Mouse (Mus musculus) inflammation-experienced regulatory T-cells, adult 6 months (primary cell): ENCODE data around the gene Sept9. TPM values are rescaled to one million over a fixed set of nuclear protein-coding genes. Genes with fewer than 3 reads are reported as not detected.
A peak's percentile ranks its signal among the peaks of the same experiment; 100 is the strongest.

Experiments used
- ATAC-seq: one replicate; pipeline ENCODE4 v1.8.0; 2017
- polyA plus RNA-seq, 3 experiments: library from polyadenylated mRNA; unstranded; fragments of 100-300 nt; shearing (Covaris generic); gene quantifications; one replicate each; pipeline ENCODE4 v1.2.1; 2017

Sept9 gene
- polyA plus RNA-seq, 3 experiments from 2014 or later: 313 to 340 (median 332) TPM

DNA sequence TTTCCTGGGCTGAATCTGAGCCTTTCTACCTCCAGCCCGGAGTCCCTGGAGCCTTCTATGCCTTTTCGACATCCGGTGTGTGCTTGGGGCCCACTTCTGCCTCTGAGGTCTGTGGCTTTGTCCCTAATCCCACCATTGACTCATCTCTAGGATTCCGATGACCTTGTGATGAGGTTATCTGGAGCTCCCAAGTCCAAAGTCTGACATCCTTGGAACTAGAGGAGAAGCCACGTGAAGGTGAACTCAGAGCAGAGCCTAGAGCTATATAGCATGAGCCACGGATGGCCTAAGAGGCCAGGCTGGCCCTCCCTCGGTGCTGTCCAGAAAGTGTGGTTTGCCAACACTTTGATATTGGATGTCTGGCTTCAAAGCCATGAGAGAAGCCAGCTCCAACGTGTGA, 23.4 kb downstream of the Sept9 start:
- no peak for ATAC-seq

DNA sequence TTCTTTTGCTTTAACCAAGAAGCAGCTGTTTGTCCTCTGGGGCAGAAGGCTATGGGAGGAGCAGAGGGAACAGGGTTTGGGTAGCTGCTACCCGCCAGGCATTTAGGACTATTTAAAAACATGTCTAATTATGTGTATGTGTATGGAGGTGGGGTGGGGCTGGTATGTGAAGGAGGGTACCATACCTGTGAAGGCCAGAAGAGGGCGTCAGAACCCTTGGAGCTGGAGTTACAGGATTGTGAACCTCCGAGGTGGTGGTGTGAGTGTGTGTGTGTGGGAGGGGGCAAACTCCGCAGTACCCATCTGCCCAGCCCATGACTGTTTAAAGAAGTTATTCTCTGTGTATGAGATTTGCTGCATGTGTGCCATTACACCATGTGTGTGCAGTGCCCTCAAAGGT, 25.3 kb downstream of the Sept9 start:
- no peak for ATAC-seq

DNA sequence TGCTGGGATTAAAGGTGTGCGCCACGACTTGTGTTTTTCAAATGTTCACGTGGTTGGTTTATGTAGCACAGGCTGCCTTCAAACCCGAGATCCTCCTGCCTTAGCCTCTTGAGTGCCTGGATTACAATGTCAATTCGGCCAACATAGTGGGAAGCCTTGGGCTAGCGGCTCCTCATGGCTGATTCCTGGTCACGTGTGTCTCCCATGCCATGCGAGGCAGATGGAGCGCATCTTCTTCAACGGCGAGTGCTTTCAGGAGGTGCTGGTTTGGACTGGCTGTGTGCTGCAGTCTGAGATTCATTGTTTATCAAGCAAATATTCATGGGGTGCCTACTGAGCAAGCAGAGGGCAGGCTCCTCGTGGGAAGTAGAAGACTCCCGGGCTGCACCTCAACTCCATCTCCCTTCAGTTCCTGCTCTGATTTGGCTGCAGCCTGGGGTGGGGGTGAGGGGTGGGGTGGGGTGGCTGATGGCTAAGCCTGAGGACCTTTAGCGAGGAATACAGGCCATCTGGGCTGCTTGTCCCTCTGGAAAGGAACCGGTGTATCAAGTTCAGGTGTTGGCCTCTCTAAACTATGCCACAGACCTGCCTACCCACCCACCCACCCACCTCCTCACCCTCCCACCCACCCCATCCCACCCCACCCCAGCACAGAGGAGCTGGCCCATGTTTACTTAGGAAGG, 26.2 kb downstream of the Sept9 start:
- ATAC-seq: no peak

DNA sequence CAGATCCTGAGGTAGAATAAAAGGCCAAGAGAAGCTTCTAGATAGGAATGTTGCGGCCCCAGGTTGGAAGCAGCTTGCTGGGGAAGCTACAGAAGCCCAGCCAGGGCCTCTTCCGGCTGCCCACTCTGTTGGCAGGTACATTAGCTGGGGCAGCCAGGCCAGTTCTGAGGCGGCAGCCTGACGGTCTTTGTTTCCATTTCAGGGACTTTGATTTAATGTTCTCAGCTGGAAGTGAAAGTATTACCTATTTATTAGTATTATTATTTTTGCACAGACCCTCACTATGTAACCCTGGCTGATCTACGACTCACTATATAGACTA, 26.7 kb downstream of the Sept9 start:
- no peak for ATAC-seq

DNA sequence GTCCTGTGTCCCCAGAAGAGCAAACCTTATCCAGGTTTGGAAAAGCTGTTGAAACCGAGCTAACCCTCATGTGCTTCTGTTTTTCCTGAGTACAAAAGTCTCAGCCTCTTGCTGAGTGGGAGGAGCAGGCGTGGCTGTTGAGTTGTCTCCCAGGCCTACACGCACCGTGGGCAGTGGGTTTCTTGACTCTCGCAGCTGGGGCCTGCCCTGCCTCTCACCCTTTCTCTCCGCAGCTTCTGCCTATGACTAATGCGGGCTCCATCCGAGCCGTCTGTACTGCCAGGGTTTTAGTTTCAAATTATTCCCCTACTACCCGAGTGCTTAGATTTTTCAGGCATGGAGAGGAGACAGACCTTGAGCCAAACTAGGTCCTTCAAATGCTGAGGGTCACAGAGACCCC, 28.7 kb downstream of the Sept9 start:
- ATAC-seq: no peak

DNA sequence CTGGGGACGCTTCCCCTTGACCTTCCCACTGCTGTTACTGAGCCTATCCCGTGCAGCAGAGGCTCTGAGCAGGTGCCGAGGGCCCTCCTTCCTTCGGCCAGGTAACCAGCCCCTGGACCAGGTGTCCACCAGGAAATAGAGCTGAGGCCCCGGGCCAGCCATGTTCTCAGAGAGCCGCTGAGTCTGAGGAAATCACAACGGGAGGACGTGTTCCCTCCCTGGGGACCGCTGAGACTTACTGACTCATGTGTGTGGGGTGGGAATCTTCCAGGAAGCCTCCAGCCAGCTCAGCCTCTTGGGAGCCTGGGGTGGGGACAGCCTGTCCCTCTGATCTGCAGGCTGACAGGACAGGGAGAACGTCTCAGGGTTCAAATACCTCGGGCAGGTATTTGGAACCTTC, 32.1 kb downstream of the Sept9 start:
- no peak for ATAC-seq

DNA sequence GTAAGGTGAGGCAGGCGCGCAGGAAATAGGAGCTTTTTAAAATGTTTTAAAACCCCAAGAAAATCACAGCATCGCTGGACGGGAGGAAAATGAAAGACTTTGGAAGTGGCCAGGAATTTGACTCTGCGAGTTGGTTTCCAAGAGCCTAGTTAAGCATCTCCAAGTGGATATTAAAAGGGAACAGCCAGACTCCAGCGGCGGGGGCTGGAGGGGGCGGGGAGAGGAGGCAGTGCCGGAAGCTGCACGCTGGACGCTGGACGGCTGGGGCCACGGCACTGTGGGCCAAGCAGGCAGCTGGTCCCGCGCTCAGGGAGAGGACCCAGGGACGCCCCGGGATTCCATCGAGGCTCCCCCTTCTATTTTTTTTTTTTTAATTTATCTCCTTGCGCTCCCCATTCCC, 32.6 kb downstream of the Sept9 start:
- ATAC-seq: no peak

DNA sequence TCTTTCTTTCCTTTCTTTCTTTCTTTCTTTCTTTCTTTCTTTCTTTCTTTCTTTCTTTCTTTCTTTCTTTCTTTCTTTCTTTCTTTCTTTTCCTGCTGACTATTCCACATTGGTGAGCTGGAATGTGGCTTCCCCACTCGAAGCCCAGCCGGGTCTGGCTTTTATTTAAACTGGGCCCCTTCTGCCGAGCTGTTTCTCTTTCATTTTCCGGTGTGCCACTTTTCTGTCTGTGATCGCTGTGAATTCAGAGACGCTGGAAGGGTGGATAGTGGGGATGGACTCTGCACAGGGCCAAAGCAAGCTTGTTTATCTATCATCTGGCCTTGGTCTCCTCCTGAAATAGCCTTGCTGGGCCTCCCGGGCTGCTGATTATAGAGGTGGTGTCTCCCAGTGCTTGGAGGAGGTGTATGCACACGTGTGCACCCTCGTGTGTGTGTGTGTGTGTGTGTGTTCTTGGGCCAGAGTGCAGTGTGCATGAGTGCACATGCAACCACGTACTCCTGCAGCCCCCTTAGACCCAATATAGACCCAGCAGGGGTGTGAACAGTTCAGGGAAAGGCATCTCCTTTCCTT, 33.5 kb downstream of the Sept9 start:
- no peak for ATAC-seq

DNA sequence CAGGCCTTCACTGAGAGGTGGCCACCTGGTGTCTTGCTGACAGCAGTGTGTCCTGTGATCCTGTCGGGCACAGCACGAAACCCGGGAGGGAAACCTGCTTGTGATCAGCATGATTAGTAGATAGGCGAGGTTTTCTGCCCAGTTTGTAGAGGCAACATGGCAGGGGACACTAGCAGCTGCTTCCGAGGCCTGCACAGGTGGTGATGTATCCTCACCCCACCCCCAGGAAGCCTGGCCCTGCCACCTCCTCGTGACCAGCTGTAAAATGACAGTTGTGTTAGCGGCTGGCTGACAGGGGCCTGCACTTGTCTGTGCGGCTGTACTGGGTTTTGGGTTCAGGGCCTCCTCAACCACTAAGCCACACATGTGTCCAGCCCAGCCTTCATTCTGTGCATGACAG, 34.4 kb downstream of the Sept9 start:
- ATAC-seq: no peak

DNA sequence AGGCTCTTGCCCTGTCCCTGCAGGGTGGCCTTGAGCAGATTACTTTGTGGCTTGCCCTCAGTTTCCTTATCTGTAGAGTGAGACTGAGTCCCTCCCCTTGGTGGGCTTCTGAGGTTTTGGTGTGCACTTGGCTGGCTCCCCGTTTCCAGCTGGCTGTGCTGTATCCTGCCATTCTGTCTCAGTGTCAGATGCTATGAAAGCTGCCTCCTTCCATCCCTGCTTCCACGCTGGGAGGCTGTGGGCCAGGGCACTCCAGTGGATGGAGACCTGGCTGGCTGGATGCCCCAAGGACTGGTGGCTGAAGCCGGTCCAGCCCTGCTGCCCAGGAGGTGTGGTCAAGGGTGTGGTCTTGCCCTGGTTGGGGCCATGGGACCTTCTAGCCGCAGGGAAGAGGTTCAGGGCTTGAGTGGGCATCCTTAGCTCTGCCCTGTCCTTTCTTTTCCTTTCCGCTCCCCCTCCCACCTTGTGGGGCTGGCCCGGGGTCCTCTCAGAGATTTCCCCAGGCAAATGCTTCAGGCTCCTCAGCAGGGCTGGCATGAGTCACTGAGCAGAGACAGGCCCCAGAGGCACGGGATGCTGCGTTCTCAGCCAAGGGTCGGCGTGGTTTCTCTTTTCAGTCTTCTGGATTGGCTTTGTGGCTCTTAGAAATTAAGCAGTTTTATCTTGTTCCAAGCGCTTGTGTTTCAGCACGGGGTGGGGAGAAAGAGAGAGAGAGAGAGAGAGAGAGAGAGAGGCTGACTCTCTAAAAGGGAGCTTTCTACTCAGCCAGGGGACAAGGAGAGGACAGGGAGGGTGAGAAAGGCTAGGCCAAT, 35.8 kb downstream of the Sept9 start:
- ATAC-seq: no peak

DNA sequence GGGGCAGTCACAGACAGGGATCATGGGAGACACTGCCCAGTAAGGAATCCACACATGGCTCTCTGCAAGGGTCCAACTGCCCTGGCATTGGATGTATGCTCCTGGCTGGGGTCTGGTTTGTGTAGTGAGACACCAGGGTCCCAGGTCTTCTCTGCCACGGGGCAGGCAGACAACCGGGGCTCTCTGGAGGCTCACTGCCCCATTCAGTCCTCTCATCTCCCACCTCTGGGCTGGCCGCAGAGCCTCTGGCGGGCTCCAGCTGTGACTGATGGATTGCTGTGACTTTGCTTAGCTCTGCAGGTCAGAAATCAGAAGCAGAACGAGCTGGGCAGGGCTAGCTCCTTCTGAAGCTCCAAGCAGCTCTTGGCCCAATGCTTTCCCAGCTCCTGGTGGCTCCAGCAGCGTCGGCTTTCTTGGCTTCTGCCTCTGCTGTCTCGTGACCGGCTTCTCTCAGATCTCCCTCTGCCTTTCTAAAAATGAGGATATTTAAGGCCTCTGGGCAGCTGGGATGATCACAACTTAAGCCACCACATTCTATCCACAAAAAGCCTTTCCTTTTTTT, 36.5 kb downstream of the Sept9 start:
- ATAC-seq: no peak

DNA sequence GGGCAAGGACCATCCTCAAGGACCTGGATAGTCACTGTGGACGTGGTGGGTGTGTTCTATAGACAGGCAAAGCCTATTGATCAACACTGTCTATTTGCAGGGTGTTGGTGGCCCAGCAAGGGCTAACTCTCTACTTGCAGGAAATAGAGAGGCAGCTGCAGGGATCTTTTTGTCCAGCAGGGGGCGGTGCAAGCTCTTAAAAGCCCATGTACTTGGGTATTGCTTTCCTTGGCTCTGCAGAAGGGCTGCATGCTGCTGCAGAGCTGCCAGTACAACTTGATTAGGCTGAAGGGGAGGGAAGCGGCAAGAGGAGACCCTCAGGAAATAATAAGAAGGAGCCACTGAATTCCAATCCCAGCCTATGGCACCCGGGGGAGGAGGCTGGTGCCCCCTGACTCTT, 38.7 kb downstream of the Sept9 start:
- ATAC-seq: peak; percentile 47

DNA sequence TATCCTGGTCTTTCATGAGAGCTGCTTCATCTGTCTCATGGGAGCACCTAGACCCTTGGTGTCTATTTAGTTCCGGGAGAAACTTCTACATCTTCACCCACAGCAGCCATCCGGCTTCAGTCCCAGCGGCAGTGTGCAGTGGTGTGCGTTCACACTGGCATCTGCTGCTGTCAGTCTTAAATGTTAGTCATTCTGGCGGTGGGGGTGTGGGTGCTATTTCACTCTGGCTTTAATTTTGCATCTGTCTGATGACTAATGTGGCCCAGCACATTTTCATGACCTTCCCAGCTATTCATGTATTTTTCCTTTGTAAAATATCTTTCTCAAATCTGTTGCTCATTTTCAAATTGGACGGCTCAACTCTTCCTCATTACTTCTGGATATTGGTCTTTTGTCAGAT, 40.2 kb downstream of the Sept9 start:
- ATAC-seq: no peak

DNA sequence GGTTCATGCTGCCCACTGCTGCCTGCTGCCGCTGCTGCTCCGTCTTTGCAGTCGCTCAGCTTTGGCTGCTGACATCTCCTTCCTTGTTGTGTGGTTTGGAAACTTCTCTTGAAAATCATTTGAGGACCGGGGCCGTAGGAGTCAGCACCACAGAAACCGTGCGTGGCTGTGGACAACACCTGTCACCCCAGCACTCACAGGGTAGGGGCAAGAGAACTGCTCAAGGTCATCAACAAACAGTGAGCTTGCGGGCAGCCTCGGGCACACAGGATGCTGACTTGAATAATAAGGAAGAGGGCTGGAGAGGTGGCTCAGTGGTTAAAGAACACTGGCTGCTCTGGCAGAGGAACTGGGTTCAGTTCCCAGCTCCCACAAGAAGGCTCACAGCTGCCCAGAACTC, 40.9 kb downstream of the Sept9 start:
- no peak for ATAC-seq

DNA sequence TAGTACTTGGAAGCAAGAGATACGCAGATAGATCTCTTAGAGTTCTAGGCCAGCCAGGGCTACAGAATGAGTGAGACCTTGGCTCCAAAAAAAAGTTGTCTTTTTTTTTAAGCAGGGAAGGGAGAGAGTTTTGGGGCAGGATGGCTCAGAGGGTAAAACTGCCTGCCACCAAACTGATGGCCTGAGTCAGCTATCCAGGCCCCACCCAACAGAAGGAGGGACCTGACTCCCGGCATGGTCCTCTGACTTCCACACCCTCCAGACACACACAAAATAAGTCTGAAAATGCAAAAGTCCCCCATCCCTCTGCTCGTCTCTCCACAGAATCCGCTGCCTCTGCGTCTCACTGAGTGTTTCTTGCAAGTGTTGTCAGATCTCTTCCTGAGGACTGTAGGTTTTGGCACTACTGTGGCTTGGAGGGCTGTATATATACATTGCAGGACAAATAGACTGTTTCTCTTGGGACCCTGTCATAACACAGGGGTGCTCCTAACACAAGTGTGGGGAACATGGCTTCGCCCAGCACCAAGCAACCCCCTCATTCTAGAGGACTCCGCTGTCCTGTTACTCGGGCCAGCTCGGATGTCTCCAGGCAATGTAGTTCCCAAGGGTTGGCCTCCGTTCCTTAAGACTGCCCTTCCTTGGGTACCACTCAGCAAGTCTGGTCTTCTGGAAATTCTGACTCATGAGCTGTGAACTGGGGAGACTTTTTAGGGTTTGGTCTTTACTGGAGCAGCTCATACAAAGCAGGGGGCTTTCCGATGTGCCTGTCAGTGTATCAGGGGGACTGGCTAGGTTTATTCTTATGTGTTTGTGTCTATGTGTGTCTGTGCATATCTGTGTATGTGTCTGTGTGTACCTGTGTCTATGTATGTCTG, 41.6 kb downstream of the Sept9 start:
- ATAC-seq: no peak

DNA sequence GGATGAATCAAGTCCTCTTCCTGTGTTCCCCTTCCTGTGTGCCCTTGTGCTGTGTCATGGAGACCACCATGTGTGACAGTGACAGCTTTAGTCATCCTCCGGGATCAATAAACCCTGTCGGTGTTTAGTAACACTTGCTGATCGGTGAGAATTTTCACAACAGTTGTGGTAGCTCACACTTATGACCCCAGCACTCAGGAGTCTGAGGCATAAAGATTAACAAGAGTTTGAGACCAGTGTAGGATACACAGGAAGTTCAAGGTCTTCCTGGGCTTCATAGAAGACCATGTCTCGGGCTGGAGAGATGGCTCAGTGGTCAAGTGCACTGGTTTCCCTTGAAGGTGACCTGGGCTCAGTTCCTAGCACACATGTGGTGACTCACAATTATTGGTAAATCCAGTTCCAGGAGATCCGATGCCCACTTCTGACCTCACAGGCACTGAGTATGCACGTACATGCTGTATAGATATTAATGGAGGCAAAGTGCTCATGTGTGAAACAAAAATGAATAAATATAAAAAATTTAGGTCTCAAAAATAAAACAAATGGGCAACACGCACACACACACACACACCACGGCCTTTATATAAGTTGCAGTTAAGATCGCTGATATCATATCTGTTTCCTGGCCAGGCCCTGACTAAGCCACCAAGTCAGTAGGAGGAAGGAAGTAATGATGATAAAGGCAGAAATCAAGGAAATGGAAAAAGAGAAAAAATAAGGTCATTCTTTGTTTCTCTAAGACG, 43.1 kb downstream of the Sept9 start:
- ATAC-seq: peak; percentile 67

DNA sequence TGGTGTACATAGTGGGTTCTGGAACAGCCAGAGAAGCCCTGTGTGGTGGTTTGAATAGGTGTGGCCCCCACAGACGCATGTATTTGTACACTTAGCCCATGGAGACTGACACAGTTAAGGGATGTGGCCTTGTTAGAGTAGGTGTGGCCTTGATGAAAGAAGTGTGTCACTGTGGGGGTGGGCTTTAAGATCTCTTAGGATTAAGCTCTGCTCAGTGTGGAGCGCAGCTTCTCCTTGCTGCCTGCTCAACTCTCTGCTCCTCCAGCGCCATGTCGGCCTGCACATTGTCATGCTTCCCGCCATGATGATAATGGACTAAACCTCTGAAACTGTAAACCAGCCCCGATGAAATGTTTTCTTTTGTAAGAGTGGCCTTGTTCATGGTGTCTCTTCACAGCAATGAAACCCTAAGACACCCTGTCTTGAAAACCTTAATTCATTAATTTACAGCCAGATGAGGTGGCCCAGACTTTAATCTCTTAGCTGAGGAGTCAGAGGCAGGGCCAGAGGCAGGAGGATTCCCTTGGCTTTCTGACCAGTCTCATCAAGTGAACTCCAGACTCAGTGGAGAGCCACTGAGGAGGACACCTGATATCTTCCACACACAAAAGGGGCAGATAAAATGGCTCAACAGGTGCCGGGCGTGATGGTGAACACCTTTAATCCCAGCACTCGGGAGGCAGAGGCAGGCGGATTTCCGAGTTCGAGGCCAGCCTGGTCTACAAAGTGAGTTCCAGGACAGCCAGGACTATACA, 44.3 kb downstream of the Sept9 start:
- ATAC-seq: no peak

DNA sequence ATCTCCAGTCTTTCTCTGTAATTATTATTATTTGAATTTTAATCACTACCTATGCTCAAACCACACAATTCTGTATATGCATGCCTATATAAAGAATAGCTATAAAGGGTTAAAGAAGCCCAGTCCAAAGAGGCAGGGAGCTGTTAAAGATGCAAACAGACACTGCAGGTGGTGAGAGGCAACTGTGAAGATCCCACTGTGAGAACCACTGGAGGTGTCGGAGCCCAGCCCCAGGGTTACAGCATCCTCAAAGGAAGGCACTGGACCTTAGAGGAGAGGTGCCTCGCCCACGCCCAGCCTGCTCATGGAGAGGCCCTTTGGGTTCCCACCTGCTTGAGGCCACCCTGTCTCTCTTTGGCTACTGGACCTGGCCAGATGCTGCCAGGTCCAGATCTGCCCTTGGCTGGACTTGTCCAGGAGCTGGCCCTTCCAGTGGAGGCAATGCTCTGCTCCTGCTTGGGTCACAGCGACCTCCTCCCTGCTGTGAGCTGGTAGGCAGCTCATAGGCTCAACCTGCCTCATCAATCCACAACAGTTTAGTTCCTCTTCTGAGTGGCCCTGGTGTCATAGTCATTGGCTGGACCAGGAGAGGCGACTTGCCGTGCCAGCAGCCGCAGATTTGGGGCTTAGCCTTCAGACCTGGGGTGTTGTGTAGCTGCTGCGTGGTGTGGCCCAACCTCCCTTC, 45.7 kb downstream of the Sept9 start:
- ATAC-seq: no peak

DNA sequence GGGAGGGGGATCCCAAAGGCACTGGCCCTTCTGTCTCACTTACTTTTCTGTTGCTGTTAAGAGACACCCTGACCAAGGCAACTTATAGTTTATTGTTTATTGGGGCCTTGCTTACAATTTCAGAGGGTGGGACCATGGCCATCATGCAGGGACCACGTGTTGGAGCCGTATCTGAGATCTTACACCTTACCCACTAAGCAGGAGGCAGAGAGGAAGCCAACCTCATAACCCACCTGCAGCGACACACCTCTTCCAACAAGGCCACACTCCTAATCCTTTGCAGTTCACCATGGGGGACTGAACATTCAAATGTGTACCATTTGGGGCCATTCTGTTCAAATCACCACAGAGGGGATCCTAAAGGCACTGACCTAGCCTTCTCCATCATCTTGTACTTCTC, 46.4 kb downstream of the Sept9 start:
- ATAC-seq: no peak

DNA sequence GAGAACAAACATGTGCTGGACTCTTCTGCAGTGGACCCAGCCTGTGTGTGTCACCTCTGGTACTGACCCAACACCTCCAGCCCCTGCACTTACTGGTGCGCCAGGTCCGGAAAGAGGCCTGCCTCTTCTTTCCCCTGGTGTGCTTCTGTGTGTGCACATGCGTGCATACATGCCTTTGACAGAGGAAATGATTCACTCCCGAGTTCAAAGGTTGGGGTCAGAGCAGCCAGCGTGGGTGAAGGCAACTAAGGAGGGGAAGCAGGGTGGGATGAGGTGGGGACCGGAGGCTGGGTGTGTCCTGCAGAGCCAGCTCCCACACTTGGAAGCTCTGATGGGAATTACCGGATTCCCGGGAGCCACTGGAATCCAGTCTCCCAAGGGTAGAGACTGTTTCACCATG, 46.8 kb downstream of the Sept9 start:
- no peak for ATAC-seq

DNA sequence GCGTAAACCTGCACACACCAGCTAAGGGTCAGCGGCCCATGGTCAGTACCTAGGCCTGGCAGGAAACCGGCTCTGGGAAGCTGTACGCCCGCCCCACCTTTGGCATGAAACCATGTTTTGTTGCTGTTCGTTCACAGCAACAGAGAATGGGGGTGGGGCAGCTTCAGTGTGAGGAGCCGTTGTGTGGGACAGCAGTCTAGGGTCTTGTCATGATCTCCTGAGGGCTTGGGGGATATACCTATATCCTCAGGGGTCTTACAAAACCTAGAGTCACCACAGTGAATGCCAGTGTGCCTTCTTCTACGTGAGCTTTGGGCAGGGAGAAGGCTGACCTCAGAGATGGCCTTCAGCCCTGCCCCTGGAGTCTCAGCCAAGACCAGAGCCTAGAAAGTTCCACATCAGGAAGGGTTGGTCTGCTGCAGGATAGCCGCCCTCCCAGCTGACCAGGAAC, 47.5 kb downstream of the Sept9 start:
- ATAC-seq: no peak
